Mouse (Mus musculus) small intestine, adult 2 months (tissue): ENCODE measurements around the gene Cramp1l.

Experiments used
- CTCF ChIP-seq: fragments of 200-500 bp; IDR thresholded peaks from 2 replicates; pipeline ENCODE4 v1.5.1; 2012; ENCODE audit warnings: low read depth, mild to moderate bottlenecking, control low read depth, inconsistent platforms, low read length, moderate library complexity, mixed read lengths; ENCODE audit not compliant: insufficient replicate concordance, insufficient read length; ENCODE audit errors: extremely low read depth
- POLR2A ChIP-seq: fragments of 200-500 bp; IDR thresholded peaks from 2 replicates; pipeline ENCODE4 v1.6.1; 2012; ENCODE audit warnings: low read depth, mild to moderate bottlenecking, control low read depth, inconsistent platforms, low read length, moderate library complexity

DNA sequence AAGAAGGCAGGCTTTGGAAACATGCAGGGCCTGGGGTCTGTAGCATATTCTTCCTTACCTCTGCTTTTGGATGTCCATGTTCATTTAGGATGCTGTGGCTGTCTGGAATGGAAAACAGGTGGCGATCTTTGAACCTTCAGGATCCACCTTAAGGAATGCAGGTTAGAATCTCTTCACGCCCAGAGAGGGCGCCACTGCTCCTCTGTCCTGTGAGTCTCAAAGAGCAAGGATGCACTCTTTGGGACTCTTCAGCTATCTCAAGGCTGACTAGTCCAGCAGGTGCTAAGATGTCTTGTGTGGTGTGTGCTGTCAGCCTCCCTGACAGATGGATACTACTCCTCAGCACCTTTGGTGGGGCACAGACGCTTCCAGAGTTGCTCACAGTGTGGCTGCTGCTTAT, 20.6 kb upstream of the Cramp1l start:
- TF ChIP-seq CTCF (peak; percentile 27; the same call in 1 of the 2 replicates), POLR2A (no peak)
